Mouse (Mus musculus): ENCODE measurements around the gene Rpl10a. TPM values are rescaled to one million over a fixed set of nuclear protein-coding genes. Genes with fewer than 3 reads are reported as not detected.

Gene Rpl10a
- polyA plus RNA-seq (2014; fragmentation: Illumina TruSeq; extraction: RNeasy Lipid Tissue Mini Kit (QIAGEN cat#74804); ENCODE audit: low replicate concordance) = 55.5 TPM

GRCm38 (mm10) chr17:28328366-28328928, at the start of gene Rpl10a:
Rpl10a (plus strand) TSS chr17:28328471.

DNA sequence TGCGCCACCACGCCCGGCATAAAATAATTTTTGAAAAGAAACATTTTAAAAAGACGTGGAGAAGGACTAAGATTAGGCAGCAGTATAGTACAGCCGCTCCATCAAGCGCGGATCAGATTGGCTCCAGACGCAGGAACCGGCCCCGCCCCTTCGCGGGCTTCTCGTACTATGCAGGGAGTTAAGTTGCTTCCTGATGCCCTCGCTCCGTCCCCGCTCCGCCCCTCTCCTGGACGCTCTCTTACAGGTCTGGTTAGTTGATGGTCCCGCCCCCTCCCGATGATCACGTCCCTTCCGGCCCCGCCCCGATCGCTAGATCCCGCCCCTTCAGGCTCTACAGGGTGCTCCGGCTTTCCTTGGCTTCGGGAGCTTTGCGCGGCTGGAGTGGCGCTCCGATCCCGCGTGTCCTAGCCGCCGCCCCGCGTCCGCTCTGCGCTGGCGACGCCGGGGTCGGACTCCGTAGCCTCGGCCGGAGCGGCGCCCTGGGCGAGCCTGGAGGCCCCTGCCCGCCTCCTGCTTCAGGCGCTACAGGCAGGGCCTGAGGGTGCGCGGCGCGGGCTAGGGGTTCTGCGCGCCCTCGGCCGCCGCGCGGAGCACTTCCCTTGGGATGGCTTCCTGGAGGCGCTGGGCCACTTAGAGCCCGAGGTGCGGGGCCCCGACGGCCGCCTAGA, 14.9 kb upstream of the Rpl10a start, which contains the start of gene Fance:
TSS of gene Fance (plus strand) at position 308 of the 668 bp plus-strand sequence.

DNA sequence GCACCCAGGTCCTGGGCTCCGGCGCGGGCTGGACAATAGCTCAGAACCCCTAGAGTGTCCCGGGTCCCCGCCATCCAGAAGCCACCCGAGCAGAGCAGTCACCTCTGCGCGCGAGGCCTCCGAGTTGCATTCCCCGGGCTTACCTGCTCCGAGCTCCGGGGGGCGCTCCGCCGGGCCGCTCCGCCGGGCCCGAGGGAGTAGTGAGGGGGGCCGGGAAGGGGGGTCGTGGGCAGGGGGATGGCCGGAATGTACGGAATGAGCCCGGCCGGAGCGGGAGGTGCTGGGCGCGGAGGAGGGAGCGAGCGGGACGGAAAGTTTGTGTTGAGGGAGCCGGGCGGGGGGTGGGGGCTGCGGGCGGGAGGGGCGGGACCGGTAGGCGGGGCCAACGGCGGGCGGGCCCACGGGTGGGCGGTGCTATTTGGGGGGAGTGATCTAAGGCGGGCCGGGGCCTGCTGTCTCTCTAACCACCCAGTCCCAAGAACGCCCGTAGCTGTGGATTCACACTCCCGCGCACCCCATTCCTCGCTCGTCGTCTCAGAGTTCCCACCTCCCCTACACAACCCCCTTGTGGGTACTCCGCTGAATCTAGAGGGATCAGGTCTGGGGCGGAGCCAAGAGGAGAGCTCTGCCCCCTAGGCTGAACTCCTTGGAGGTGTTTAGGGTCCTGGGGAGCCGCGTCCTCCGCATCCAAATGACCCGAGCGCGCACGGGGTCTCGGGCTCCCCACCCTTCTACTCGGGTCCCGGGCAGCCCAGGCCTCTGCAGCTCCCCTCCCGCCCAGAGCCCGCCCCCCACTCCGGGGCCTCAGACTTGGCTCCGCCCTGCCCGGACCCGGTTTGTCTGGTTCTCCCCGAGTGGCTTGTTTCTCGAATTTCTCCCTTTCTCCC, 22.4 kb downstream of the Rpl10a start, which contains the start of gene Tead3:
TSS of gene Tead3 (minus strand) at position 352 of the 887 bp plus-strand sequence.

DNA sequence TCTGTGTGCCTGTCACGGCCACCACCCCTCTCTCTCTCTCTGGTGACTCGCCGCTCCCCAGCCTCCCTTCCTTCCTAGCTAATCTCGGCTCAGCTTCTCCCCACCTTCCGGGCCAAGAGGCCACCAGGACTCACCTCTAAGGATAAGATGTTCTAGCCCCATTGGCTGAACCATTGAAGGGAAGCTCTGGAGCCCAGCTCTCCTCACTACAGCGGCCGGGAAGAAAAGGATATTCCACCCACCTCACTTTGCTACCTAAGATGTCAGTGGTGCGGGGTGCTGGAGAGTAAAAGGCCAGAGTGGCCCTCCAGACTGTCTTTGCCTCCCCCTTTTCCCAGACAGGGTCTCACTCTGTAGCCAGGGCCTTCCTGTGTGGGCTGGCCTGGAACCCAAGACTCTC, 36.9 kb downstream of the Rpl10a start, which contains the start of gene Tulp1:
TSS of gene Tulp1 (minus strand) at position 101 of the 400 bp plus-strand sequence.

Other genes starting within 250 kb of the Rpl10a start
- gene Tcp11, start 247.8 kb upstream of the Rpl10a start, polyA plus RNA-seq (2014; fragmentation: Illumina TruSeq; extraction: RNeasy Lipid Tissue Mini Kit (QIAGEN cat#74804); ENCODE audit: low replicate concordance) = not detected
- gene Scube3, start 186.3 kb upstream of the Rpl10a start, polyA plus RNA-seq (2014; fragmentation: Illumina TruSeq; extraction: RNeasy Lipid Tissue Mini Kit (QIAGEN cat#74804); ENCODE audit: low replicate concordance) = 0.15 TPM
- gene Zfp523, start 151.3 kb upstream of the Rpl10a start, polyA plus RNA-seq (2014; fragmentation: Illumina TruSeq; extraction: RNeasy Lipid Tissue Mini Kit (QIAGEN cat#74804); ENCODE audit: low replicate concordance) = 0.22 TPM
- gene Def6, start 120.7 kb upstream of the Rpl10a start, polyA plus RNA-seq (2014; fragmentation: Illumina TruSeq; extraction: RNeasy Lipid Tissue Mini Kit (QIAGEN cat#74804); ENCODE audit: low replicate concordance) = not detected
- gene Ppard, start 95.8 kb upstream of the Rpl10a start, polyA plus RNA-seq (2014; fragmentation: Illumina TruSeq; extraction: RNeasy Lipid Tissue Mini Kit (QIAGEN cat#74804); ENCODE audit: low replicate concordance) = 3.7 TPM
- gene Fance, start 15.0 kb upstream of the Rpl10a start, polyA plus RNA-seq (2014; fragmentation: Illumina TruSeq; extraction: RNeasy Lipid Tissue Mini Kit (QIAGEN cat#74804); ENCODE audit: low replicate concordance) = not detected
- 0.41 TPM for gene Tead3, start 22.3 kb downstream of the Rpl10a start, polyA plus RNA-seq (2014; fragmentation: Illumina TruSeq; extraction: RNeasy Lipid Tissue Mini Kit (QIAGEN cat#74804); ENCODE audit: low replicate concordance)
- gene Tulp1, start 36.8 kb downstream of the Rpl10a start, polyA plus RNA-seq (2014; fragmentation: Illumina TruSeq; extraction: RNeasy Lipid Tissue Mini Kit (QIAGEN cat#74804); ENCODE audit: low replicate concordance) = not detected
- 9.9 TPM for gene Fkbp5, start 189.1 kb downstream of the Rpl10a start, polyA plus RNA-seq (2014; fragmentation: Illumina TruSeq; extraction: RNeasy Lipid Tissue Mini Kit (QIAGEN cat#74804); ENCODE audit: low replicate concordance)
- gene Armc12, start 202.3 kb downstream of the Rpl10a start, polyA plus RNA-seq (2014; fragmentation: Illumina TruSeq; extraction: RNeasy Lipid Tissue Mini Kit (QIAGEN cat#74804); ENCODE audit: low replicate concordance) = not detected
- gene Clpsl2, start 220.9 kb downstream of the Rpl10a start, polyA plus RNA-seq (2014; fragmentation: Illumina TruSeq; extraction: RNeasy Lipid Tissue Mini Kit (QIAGEN cat#74804); ENCODE audit: low replicate concordance) = not detected
- 18.5 TPM for gene Clps, start 232.3 kb downstream of the Rpl10a start, polyA plus RNA-seq (2014; fragmentation: Illumina TruSeq; extraction: RNeasy Lipid Tissue Mini Kit (QIAGEN cat#74804); ENCODE audit: low replicate concordance)
- not detected for gene Lhfpl5, start 247.2 kb downstream of the Rpl10a start, polyA plus RNA-seq (2014; fragmentation: Illumina TruSeq; extraction: RNeasy Lipid Tissue Mini Kit (QIAGEN cat#74804); ENCODE audit: low replicate concordance)